Mouse (Mus musculus) MEL (cell line): ENCODE measurements around the gene Stk38l. TPM values are rescaled to one million over a fixed set of nuclear protein-coding genes. Genes with fewer than 3 reads are reported as not detected.
"Not testable (repeated sequence)": the region's sequence is repeated elsewhere in the genome, so short reads cannot be mapped to it uniquely, and the experiment has no call there.

ENCODE experiments used
- DNase-seq: peaks from one replicate; pipeline ENCODE4 v3.0.0; 2011; ENCODE audit warnings: low read depth, low spot score
- H3K27ac ChIP-seq: 2 replicates; pipeline ENCODE4 v1.5.1; 2012; ENCODE audit warnings: low read depth, mild to moderate bottlenecking, control low read depth, low read length, moderate library complexity; ENCODE audit not compliant: control insufficient read depth
- H3K27me3 ChIP-seq, 2 experiments: fragments of 150-350 bp in 1 of 2; sonication (generic) in 1 of 2; 2 replicates each; pipeline ENCODE4 v1.6.1; 2012; ENCODE audit warnings: low read length in 2 of 2, mild to moderate bottlenecking in 2 of 2, improper control_type of control experiment in 1 of 2, moderate library complexity in 1 of 2; ENCODE audit not compliant: insufficient read depth in 2 of 2, control insufficient read depth in 1 of 2
- H3K36me3 ChIP-seq, 2 experiments: 2 replicates each; pipeline ENCODE4 v1.6.1; 2012 to 2014; ENCODE audit warnings: low read length in 2 of 2, improper control_type of control experiment in 1 of 2, inconsistent platforms in 1 of 2, mild to moderate bottlenecking in 1 of 2; ENCODE audit not compliant: insufficient read depth in 2 of 2, control insufficient read depth in 1 of 2
- H3K4me1 ChIP-seq, 2 experiments: fragments of 150-350 bp in 1 of 2; sonication (generic) in 1 of 2; 2 replicates each; pipeline ENCODE4 v1.6.1; 2012; ENCODE audit warnings: low read length in 2 of 2, improper control_type of control experiment in 1 of 2, mild to moderate bottlenecking in 1 of 2; ENCODE audit not compliant: insufficient read depth in 2 of 2, control insufficient read depth in 1 of 2
- H3K4me3 ChIP-seq, 2 experiments: fragments of 150-350 bp in 1 of 2; sonication (generic) in 1 of 2; 2 replicates each; pipeline ENCODE4 v1.5.1; 2012; ENCODE audit warnings: low read depth in 2 of 2, low read length in 2 of 2, mild to moderate bottlenecking in 2 of 2, moderate library complexity in 2 of 2, control low read depth in 1 of 2, improper control_type of control experiment in 1 of 2; ENCODE audit not compliant: control insufficient read depth in 1 of 2, insufficient read depth in 1 of 2
- H3K79me2 ChIP-seq: 2 replicates; pipeline ENCODE4 v1.6.1; 2012; ENCODE audit warnings: mild to moderate bottlenecking, low read length, moderate library complexity; ENCODE audit not compliant: control insufficient read depth, poor library complexity, insufficient read depth
- H3K9ac ChIP-seq: 2 replicates; pipeline ENCODE4 v1.6.1; 2012; ENCODE audit warnings: low read depth, mild to moderate bottlenecking, control low read depth, low read length, moderate library complexity; ENCODE audit not compliant: control insufficient read depth, poor library complexity, severe bottlenecking
- H3K9me3 ChIP-seq: fragments of 150-350 bp; sonication (generic); replicated peaks from 2 replicates; pipeline ENCODE4 v1.6.1; 2012; ENCODE audit warnings: mild to moderate bottlenecking, low read length, improper control_type of control experiment, moderate library complexity; ENCODE audit not compliant: insufficient read depth
- CHD2 ChIP-seq: IDR thresholded peaks from 2 replicates; pipeline ENCODE4 v1.6.1; 2011; ENCODE audit warnings: low read length, improper control_type of control experiment
- CTCF ChIP-seq, 3 experiments: IDR thresholded peaks in 2 of 3; conservative IDR thresholded peaks in 1 of 3; 2 replicates each; pipeline ENCODE4 v1.5.1; 2011 to 2012; ENCODE audit warnings: low read length in 3 of 3, low read depth in 2 of 3, mild to moderate bottlenecking in 2 of 3, improper control_type of control experiment in 1 of 3, inconsistent platforms in 1 of 3, mixed read lengths in 1 of 3, moderate library complexity in 1 of 3; ENCODE audit not compliant: control insufficient read depth in 1 of 3, insufficient read depth in 1 of 3, poor library complexity in 1 of 3, severe bottlenecking in 1 of 3
- E2F4 ChIP-seq: IDR thresholded peaks from 2 replicates; pipeline ENCODE4 v1.6.1; 2011; ENCODE audit warnings: low read depth, low read length, improper control_type of control experiment, borderline replicate concordance
- ELF1 ChIP-seq: IDR thresholded peaks from 2 replicates; pipeline ENCODE4 v1.6.1; 2014; ENCODE audit warnings: low read depth, mild to moderate bottlenecking, inconsistent platforms, low read length, improper control_type of control experiment, moderate library complexity
- EP300 ChIP-seq, 2 experiments: IDR thresholded peaks; 2 replicates each; pipeline ENCODE4 v1.6.1; 2011; ENCODE audit warnings: improper control_type of control experiment in 2 of 2, low read length in 2 of 2, low read depth in 1 of 2, mild to moderate bottlenecking in 1 of 2
- ETS1 ChIP-seq: IDR thresholded peaks from 2 replicates; pipeline ENCODE4 v1.6.1; 2012; ENCODE audit warnings: low read depth, mild to moderate bottlenecking, inconsistent platforms, low read length, improper control_type of control experiment, moderate library complexity
- GATA1 ChIP-seq: IDR thresholded peaks from 2 replicates; pipeline ENCODE4 v1.6.1; 2011; ENCODE audit warnings: low read depth, low read length, improper control_type of control experiment
- JUND ChIP-seq: IDR thresholded peaks from 2 replicates; pipeline ENCODE4 v1.6.1; 2011; ENCODE audit warnings: low read depth, mild to moderate bottlenecking, improper control_type of control experiment, low read length
- MAX ChIP-seq: IDR thresholded peaks from 2 replicates; pipeline ENCODE4 v1.6.1; 2011; ENCODE audit warnings: low read length, improper control_type of control experiment
- MEF2A ChIP-seq: IDR thresholded peaks from 2 replicates; pipeline ENCODE4 v1.6.1; 2014; ENCODE audit warnings: low read depth, mild to moderate bottlenecking, inconsistent platforms, low read length, improper control_type of control experiment; ENCODE audit not compliant: poor library complexity, insufficient replicate concordance, severe bottlenecking; ENCODE audit errors: extremely low read depth
- MXI1 ChIP-seq: IDR thresholded peaks from 2 replicates; pipeline ENCODE4 v1.6.1; 2011; ENCODE audit warnings: mild to moderate bottlenecking, low read depth, low read length, improper control_type of control experiment
- MYB ChIP-seq: IDR thresholded peaks from 2 replicates; pipeline ENCODE4 v1.6.1; 2011; ENCODE audit warnings: mild to moderate bottlenecking, low read depth, low read length, improper control_type of control experiment
- MYC ChIP-seq: IDR thresholded peaks from 2 replicates; pipeline ENCODE4 v1.6.1; 2011; ENCODE audit warnings: low read depth, mild to moderate bottlenecking, low read length, improper control_type of control experiment, moderate library complexity
- NELFE ChIP-seq: IDR thresholded peaks from 2 replicates; pipeline ENCODE4 v1.6.1; 2011; ENCODE audit warnings: low read depth, low read length, improper control_type of control experiment
- NRF1 ChIP-seq: IDR thresholded peaks from 2 replicates; pipeline ENCODE4 v1.6.1; 2014; ENCODE audit warnings: low read depth, mild to moderate bottlenecking, inconsistent platforms, low read length, improper control_type of control experiment, moderate library complexity; ENCODE audit not compliant: poor library complexity, insufficient read depth, severe bottlenecking
- POLR2AphosphoS5 ChIP-seq: IDR thresholded peaks from 2 replicates; pipeline ENCODE4 v1.6.1; 2012; ENCODE audit warnings: low read depth, borderline replicate concordance, mild to moderate bottlenecking, inconsistent platforms, low read length, moderate library complexity, mixed read lengths
- RCOR1 ChIP-seq: IDR thresholded peaks from 2 replicates; pipeline ENCODE4 v1.6.1; 2012; ENCODE audit warnings: low read depth, mild to moderate bottlenecking, inconsistent platforms, low read length, improper control_type of control experiment
- SIN3A ChIP-seq: IDR thresholded peaks from 2 replicates; pipeline ENCODE4 v1.6.1; 2012; ENCODE audit warnings: low read length, improper control_type of control experiment, inconsistent platforms
- TAL1 ChIP-seq: IDR thresholded peaks from 2 replicates; pipeline ENCODE4 v1.6.1; 2012; ENCODE audit warnings: mild to moderate bottlenecking, inconsistent platforms, low read length, moderate library complexity, mixed read lengths
- TBP ChIP-seq: IDR thresholded peaks from 2 replicates; pipeline ENCODE4 v1.8.0; 2011; ENCODE audit warnings: low read depth, low read length, improper control_type of control experiment
- TCF12 ChIP-seq: IDR thresholded peaks from 2 replicates; pipeline ENCODE4 v1.6.1; 2014; ENCODE audit warnings: low read depth, mild to moderate bottlenecking, inconsistent platforms, low read length, improper control_type of control experiment, moderate library complexity
- ZC3H11A ChIP-seq: IDR thresholded peaks from 2 replicates; pipeline ENCODE4 v1.6.1; 2012; ENCODE audit warnings: low read depth, mild to moderate bottlenecking, inconsistent platforms, low read length, improper control_type of control experiment
- ZKSCAN1 ChIP-seq: IDR thresholded peaks from 2 replicates; pipeline ENCODE4 v1.6.1; 2012; ENCODE audit warnings: low read depth, mild to moderate bottlenecking, inconsistent platforms, low read length, improper control_type of control experiment, moderate library complexity
- ZNF384 ChIP-seq: IDR thresholded peaks from 2 replicates; pipeline ENCODE4 v1.6.1; 2012; ENCODE audit warnings: low read depth, mild to moderate bottlenecking, inconsistent platforms, low read length, improper control_type of control experiment
- polyA plus RNA-seq, 2 experiments: library from polyadenylated mRNA; stranded (reverse) in 1 of 2; unstranded in 1 of 2; fragments of >175 nt in 1 of 2; fragments of >200 nt in 1 of 2; gene quantifications; 2 replicates each; pipeline versions ENCODE4 v1.2.1 to v1.2.4; 2012; ENCODE audit warnings: low replicate concordance in 2 of 2, low read depth in 1 of 2; ENCODE audit not compliant: insufficient read length in 2 of 2, insufficient read depth in 1 of 2, missing spikeins in 1 of 2
- total RNA-seq: library from RNA; depleted of rRNA; stranded (reverse); fragments of 300-350 nt; gene quantifications from 2 replicates; pipeline ENCODE4 v1.2.3, GENCODE M21; 2012

Stk38l gene
- total and polyA plus RNA-seq, 3 experiments = 5.1 to 9.2 TPM; not detected in 1

GRCm38 (mm10) chr6:146741986-146742635, 17.3 kb downstream of the Stk38l start:
- no peak for TF ChIP-seq EP300 (IDR thresholded peaks at IDR 0.05; ENCODE audit: low read depth in 1 of 2, low read length in 2 of 2)
- TF ChIP-seq JUND = no peak
- H3K27ac ChIP-seq = no peak overlapping the region
- DNase-seq = no peak
- no peaks in the 10 kb centered on the region for H3K27me3 ChIP-seq
- peaks cover 9% of the 10 kb centered on the region; the same call in 1 of the 2 replicates for H3K79me2 ChIP-seq
- no peaks in the 10 kb centered on the region for H3K9me3 ChIP-seq
- no peak overlapping the region for H3K9ac ChIP-seq
- peaks cover 14 to 29% of the 10 kb centered on the region in 2 experiments for H3K4me1 ChIP-seq
- peaks cover 0 to 40% of the 10 kb centered on the region in 2 experiments; a peak in 2 of 4 replicates for H3K36me3 ChIP-seq
- H3K4me3 ChIP-seq = no peak overlapping the region

- H3K36me3 ChIP-seq = peaks cover 0 to 61% of the 10 kb centered on the region in 2 experiments; a peak in 2 of 4 replicates
- not testable (repeated sequence) for H3K27me3 ChIP-seq, H3K9me3 ChIP-seq, H3K9ac ChIP-seq, H3K4me3 ChIP-seq, DNase-seq, H3K79me2 ChIP-seq, H3K27ac ChIP-seq
- peaks cover 29 to 39% of the 10 kb centered on the region in 2 experiments for H3K4me1 ChIP-seq
Measured at GRCm38 (mm10) chr6:146744266-146744665, 19.5 kb downstream of the Stk38l start.

- Histone ChIP-seq H3K9me3 (no peaks in the 10 kb centered on the region), H3K79me2 (peaks cover 7% of the 10 kb centered on the region; the same call in 1 of the 2 replicates), H3K36me3 (peaks cover 0 to 60% of the 10 kb centered on the region in 2 experiments; a peak in 2 of 4 replicates), H3K4me1 (peaks cover 29 to 40% of the 10 kb centered on the region in 2 experiments), H3K9ac (peak overlapping the region; percentile 21; the same call in 1 of the 2 replicates), H3K27ac (peak overlapping the region; percentile 76), H3K4me3 (no peak overlapping the region), H3K27me3 (no peaks in the 10 kb centered on the region)
- DNase-seq = peak; percentile 78
- peak; percentile 74 for TF ChIP-seq SIN3A
- TF ChIP-seq NRF1 = no peak
- TF ChIP-seq CHD2 = no peak
- TF ChIP-seq MEF2A = no peak
- 0 out of 2 replicates have a peak, but pooled peaks have one; percentile 20 for TF ChIP-seq JUND
- no peak for TF ChIP-seq ZKSCAN1
- TF ChIP-seq RCOR1 = peak; percentile 77
- no peak for TF ChIP-seq ZNF384
- no peak for TF ChIP-seq ZC3H11A
- TF ChIP-seq MYB = no peak
- no peak for TF ChIP-seq POLR2AphosphoS5
- peak; percentile 61; the same call in 1 of the 2 replicates for TF ChIP-seq MXI1
- peak; percentile 80 for TF ChIP-seq MYC
- peak; percentile 68 for TF ChIP-seq ELF1
- peak; percentile 70 for TF ChIP-seq TAL1
- no peak for TF ChIP-seq E2F4
- TF ChIP-seq GATA1 = peak; percentile 92
- no peak for TF ChIP-seq CTCF (IDR thresholded peaks at IDR 0.05 in 2 of 3, conservative IDR thresholded peaks at IDR 0.05 in 1 of 3; ENCODE audit: control insufficient read depth in 1 of 3, insufficient read depth in 1 of 3, low read depth in 2 of 3, low read length in 3 of 3, poor library complexity in 1 of 3, severe bottlenecking in 1 of 3)
- TF ChIP-seq NELFE = no peak
- TF ChIP-seq MAX = peak; percentile 59; the same call in 1 of the 2 replicates
- peak; percentile 84 to 90 for TF ChIP-seq EP300 (IDR thresholded peaks at IDR 0.05; ENCODE audit: low read depth in 1 of 2, low read length in 2 of 2)
- peak; percentile 86 for TF ChIP-seq TCF12
- TF ChIP-seq ETS1 = peak; percentile 77
- TF ChIP-seq TBP = no peak
Measured at GRCm38 (mm10) chr6:146745180-146745579, 20.4 kb downstream of the Stk38l start.
